Mouse (Mus musculus): ENCODE results near the gene Hist1h2ak. TPM values are rescaled to one million over a fixed set of nuclear protein-coding genes. Genes with fewer than 3 reads are reported as not detected.
"Not testable (repeated sequence)": the region's sequence is repeated elsewhere in the genome, so short reads cannot be mapped to it uniquely, and the experiment has no call there.

Hist1h2ak gene
- polyA plus RNA-seq, 1 experiment from 2014 or later: 7.5 TPM

DNA sequence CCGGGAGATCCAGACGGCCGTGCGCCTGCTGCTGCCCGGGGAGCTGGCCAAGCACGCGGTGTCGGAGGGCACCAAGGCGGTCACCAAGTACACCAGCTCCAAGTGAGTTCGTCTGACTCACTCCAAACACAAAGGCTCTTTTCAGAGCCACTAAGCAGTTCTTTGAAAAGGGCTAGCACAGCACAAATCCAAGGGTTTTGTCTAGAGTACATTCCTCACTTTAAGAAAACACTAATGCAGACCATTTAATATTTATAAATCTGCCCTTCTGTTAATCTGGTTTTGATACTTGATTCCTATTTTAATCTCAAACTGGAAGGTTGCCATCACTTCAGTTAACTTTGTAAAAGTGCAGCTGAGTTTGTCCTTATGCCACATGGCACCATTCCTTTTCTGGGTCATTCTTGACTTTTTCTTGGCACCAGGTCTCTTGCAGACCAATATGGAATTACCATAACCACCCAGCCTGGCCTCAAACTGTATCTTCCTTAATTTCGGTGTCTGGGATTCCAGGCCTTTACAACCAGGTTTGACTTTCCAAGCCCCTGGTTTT lies 31.2 kb downstream of the Hist1h2ak start:
- peaks cover 5% of the 10 kb centered on the region; the same call in 1 of the 2 replicates for H3K4me1 ChIP-seq (ENCODE audit: insufficient read depth, low read depth, low read length)
- peak; percentile 36 for ATAC-seq
- H3K27ac ChIP-seq (ENCODE audit: low read length): no peak overlapping the region
- peak; percentile 57 for DNase-seq (ENCODE audit: low spot score)
- no peaks in the 10 kb centered on the region for H3K36me3 ChIP-seq (ENCODE audit: insufficient read depth, low read length)
- H3K4me2 ChIP-seq (replicated peaks; ENCODE audit: low read depth, low read length): peak overlapping the region; percentile 58
- H3K4me3 ChIP-seq (ENCODE audit: low read depth, low read length): peak overlapping the region; percentile 29; the same call in 1 of the 2 replicates
- TF ChIP-seq EP300 (IDR thresholded peaks at IDR 0.05): no peak
- no peak for TF ChIP-seq CTCF (IDR thresholded peaks at IDR 0.05)
- no peaks in the 10 kb centered on the region for H3K27me3 ChIP-seq (replicated peaks; ENCODE audit: insufficient read depth, low read length)
- 4% methylated on average over 7 of the region's 11 CpGs for WGBS
- no peaks in the 10 kb centered on the region for H3K9me3 ChIP-seq (ENCODE audit: low read length)
- H3K9ac ChIP-seq (replicated peaks; ENCODE audit: low read depth): no peak overlapping the region

DNA sequence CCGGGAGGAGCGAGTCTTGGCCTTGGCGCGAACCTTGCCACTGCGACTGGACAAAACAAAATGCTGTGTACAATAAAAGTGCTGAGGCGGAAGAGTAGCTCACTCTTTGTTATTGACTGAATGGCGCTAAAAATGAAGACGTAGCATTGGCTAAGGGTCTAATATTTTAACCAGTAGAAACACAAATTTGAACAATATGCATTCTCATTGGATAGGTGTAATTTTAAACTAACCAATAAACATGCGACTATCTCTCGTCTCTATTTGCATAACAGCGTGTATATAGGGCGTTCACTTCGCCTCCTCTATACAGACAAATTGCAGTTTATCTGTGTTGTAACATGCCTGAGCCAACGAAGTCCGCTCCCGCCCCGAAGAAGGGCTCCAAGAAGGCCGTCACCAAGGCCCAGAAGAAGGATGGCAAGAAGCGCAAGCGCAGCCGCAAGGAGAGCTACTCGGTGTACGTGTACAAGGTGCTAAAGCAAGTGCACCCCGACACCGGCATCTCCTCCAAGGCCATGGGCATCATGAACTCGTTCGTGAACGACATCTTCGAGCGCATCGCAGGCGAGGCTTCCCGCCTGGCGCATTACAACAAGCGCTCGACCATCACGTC lies 31.8 kb downstream of the Hist1h2ak start, which contains the start of gene Hist1h2bm:
Gene Hist1h2bm, plus strand, starts transcription at position 288 of the 616 bp plus-strand sequence.
- DNase-seq (ENCODE audit: low spot score) (peak; percentile 99), ATAC-seq (peak; percentile 97)
- not testable (repeated sequence) for H3K36me3 ChIP-seq (ENCODE audit: insufficient read depth, low read length); H3K27me3 ChIP-seq (replicated peaks; ENCODE audit: insufficient read depth, low read length); H3K9me3 ChIP-seq (ENCODE audit: low read length); H3K4me1 ChIP-seq (ENCODE audit: insufficient read depth, low read depth, low read length); H3K9ac ChIP-seq (replicated peaks; ENCODE audit: low read depth)
- Histone ChIP-seq H3K27ac (ENCODE audit: low read length) (0 out of 2 replicates have a peak within 1 kb of the TSS, but pooled peaks have one; percentile 32), H3K4me2 (replicated peaks; ENCODE audit: low read depth, low read length) (peak within 1 kb of the TSS; percentile 58), H3K4me3 (ENCODE audit: low read depth, low read length) (peak within 1 kb of the TSS; percentile 29)
- under 1% methylated on average over 25 of the region's 37 CpGs for WGBS

- peak overlapping the region; percentile 29; the same call in 1 of the 2 replicates for H3K4me3 ChIP-seq (ENCODE audit: low read depth, low read length)
- H3K4me2 ChIP-seq (replicated peaks; ENCODE audit: low read depth, low read length): peak overlapping the region; percentile 58
- not testable (repeated sequence) for H3K9me3 ChIP-seq (ENCODE audit: low read length); H3K36me3 ChIP-seq (ENCODE audit: insufficient read depth, low read length); H3K27me3 ChIP-seq (replicated peaks; ENCODE audit: insufficient read depth, low read length); H3K4me1 ChIP-seq (ENCODE audit: insufficient read depth, low read depth, low read length); H3K9ac ChIP-seq (replicated peaks; ENCODE audit: low read depth); H3K27ac ChIP-seq (ENCODE audit: low read length)
- DNase-seq (ENCODE audit: low spot score): peak; percentile 29
- ATAC-seq: peak; percentile 27
- WGBS: under 1% methylated on average over 19 of the region's 44 CpGs
Measured at GRCm38 (mm10) chr13:21721107-21721756, 32.4 kb downstream of the Hist1h2ak start.

DNA sequence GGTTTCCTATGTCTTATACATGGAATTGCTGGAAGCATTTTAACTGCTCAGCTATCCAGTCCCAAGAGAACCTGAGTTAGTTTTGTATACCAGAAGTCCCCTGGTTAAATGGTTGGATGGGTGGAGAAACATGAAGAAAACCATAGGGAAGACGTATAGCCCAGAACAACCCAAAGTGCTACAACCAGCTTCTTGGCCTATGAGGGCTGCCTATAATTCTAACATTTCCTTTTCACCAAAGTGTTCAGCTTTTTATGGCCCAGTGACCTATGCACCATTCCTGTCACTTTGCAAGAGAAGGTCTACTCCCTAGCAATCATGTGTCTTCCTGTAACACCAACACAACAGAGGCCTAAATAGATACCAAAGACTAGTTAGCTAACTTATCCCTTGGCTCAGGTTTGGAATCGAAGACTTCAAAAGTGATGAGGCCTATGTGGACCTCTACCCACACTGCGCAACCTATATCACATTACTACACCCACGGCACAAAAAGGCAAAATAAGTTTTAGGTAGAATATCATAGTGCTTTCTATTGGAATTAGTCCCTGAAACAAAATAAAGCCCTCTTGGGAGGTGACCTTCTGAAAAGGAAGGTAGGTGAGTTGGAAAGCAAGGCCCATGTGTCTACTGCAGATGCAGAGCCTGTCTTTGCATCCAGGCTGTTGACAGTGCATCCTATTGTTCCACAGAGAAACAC lies 35.1 kb downstream of the Hist1h2ak start:
- H3K27ac ChIP-seq (ENCODE audit: low read length): no peak overlapping the region
- ATAC-seq (no peak), DNase-seq (ENCODE audit: low spot score) (no peak)
- H3K9me3 ChIP-seq (ENCODE audit: low read length): no peaks in the 10 kb centered on the region
- H3K4me1 ChIP-seq (ENCODE audit: insufficient read depth, low read depth, low read length): peaks cover 17% of the 10 kb centered on the region; the same call in 1 of the 2 replicates
- H3K27me3 ChIP-seq (replicated peaks; ENCODE audit: insufficient read depth, low read length): no peaks in the 10 kb centered on the region
- H3K9ac ChIP-seq (replicated peaks; ENCODE audit: low read depth): no peak overlapping the region
- no peak for TF ChIP-seq CTCF (IDR thresholded peaks at IDR 0.05)
- no peak for TF ChIP-seq EP300 (IDR thresholded peaks at IDR 0.05)
- WGBS: 52% methylated on average over 4 of the region's 4 CpGs
- peak overlapping the region; percentile 67; the same call in 1 of the 2 replicates for H3K4me2 ChIP-seq (replicated peaks; ENCODE audit: low read depth, low read length)
- peak overlapping the region; percentile 26; the same call in 1 of the 2 replicates for H3K4me3 ChIP-seq (ENCODE audit: low read depth, low read length)
- H3K36me3 ChIP-seq (ENCODE audit: insufficient read depth, low read length): no peaks in the 10 kb centered on the region

DNA sequence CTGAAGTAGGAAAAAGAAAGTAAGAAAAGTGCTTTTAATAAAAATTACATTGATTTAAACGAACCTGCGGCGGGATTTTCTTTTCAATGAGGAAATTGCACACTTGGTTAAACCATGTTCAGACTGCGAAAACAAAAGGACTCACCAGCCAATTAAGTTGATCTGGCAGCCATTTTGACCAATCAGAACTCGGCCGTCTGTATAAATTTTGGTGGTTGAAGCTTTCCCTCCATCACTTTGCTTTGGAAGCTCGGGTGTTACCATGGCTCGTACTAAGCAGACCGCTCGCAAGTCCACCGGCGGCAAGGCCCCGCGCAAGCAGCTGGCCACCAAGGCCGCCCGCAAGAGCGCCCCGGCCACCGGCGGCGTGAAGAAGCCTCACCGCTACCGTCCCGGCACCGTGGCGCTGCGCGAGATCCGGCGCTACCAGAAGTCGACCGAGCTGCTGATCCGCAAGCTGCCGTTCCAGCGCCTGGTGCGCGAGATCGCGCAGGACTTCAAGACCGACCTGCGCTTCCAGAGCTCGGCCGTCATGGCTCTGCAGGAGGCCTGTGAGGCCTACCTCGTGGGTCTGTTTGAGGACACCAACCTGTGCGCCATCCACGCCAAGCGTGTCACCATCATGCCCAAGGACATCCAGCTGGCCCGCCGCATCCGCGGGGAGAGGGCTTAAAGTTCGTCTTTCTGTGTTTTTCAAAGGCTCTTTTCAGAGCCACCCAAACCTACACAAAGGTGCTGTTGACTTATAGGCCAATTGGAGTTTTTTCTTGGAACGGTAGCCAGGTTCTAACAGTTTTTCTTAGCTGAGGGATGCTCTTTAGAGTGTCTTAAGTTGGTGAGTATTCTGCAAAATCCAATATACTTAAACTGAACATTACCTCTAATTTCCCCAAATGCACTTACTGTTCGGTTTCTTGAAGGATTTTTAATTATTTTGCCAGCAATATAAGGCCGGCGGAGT lies 36.0 kb downstream of the Hist1h2ak start, which contains the start of gene Hist1h3h:
Gene Hist1h3h, plus strand, starts transcription at position 263 of the 961 bp plus-strand sequence.
- Histone ChIP-seq H3K4me1 (ENCODE audit: insufficient read depth, low read depth, low read length) (peaks cover 17% of the 10 kb centered on the region; the same call in 1 of the 2 replicates), H3K9ac (replicated peaks; ENCODE audit: low read depth) (peak within 1 kb of the TSS; percentile 39), H3K4me2 (replicated peaks; ENCODE audit: low read depth, low read length) (peak within 1 kb of the TSS; percentile 67), H3K27ac (ENCODE audit: low read length) (peak within 1 kb of the TSS; percentile 79), H3K4me3 (ENCODE audit: low read depth, low read length) (peak within 1 kb of the TSS; percentile 35)
- H3K9me3 ChIP-seq (ENCODE audit: low read length); H3K36me3 ChIP-seq (ENCODE audit: insufficient read depth, low read length); H3K27me3 ChIP-seq (replicated peaks; ENCODE audit: insufficient read depth, low read length): not testable (repeated sequence)
- under 1% methylated on average over 25 of the region's 56 CpGs for WGBS
- ATAC-seq (peak; percentile 38), DNase-seq (ENCODE audit: low spot score) (peak; percentile 93)

- ATAC-seq: peak; percentile 30
Measured at GRCm38 (mm10) chr13:21716540-21717391, 36.9 kb downstream of the Hist1h2ak start.

More at GRCm38 (mm10) chr13:21716540-21717391, 36.9 kb downstream of the Hist1h2ak start:
- 0% methylated on average over 9 of the region's 38 CpGs for WGBS
- Histone ChIP-seq H3K4me2 (replicated peaks; ENCODE audit: low read depth, low read length) (peak overlapping the region; percentile 67), H3K27ac (ENCODE audit: low read length) (peak overlapping the region; percentile 79), H3K9ac (replicated peaks; ENCODE audit: low read depth) (peak overlapping the region; percentile 39), H3K4me1 (ENCODE audit: insufficient read depth, low read depth, low read length) (peaks cover 17% of the 10 kb centered on the region; the same call in 1 of the 2 replicates), H3K4me3 (ENCODE audit: low read depth, low read length) (peak overlapping the region; percentile 35)
- H3K9me3 ChIP-seq (ENCODE audit: low read length); H3K36me3 ChIP-seq (ENCODE audit: insufficient read depth, low read length); H3K27me3 ChIP-seq (replicated peaks; ENCODE audit: insufficient read depth, low read length): not testable (repeated sequence)
- DNase-seq (ENCODE audit: low spot score): peak; percentile 58

Data from lung, postnatal 0 days (tissue).